Mouse (Mus musculus) urinary bladder, postnatal 4 days (tissue): ENCODE results near the gene Rbms1.

Source experiments
- DNase-seq, 2 experiments: peaks; one replicate each; pipeline ENCODE4 v3.0.0; 2021 to 2022; ENCODE audit warnings: low spot score in 2 of 2

The Rbms1 gene

DNA sequence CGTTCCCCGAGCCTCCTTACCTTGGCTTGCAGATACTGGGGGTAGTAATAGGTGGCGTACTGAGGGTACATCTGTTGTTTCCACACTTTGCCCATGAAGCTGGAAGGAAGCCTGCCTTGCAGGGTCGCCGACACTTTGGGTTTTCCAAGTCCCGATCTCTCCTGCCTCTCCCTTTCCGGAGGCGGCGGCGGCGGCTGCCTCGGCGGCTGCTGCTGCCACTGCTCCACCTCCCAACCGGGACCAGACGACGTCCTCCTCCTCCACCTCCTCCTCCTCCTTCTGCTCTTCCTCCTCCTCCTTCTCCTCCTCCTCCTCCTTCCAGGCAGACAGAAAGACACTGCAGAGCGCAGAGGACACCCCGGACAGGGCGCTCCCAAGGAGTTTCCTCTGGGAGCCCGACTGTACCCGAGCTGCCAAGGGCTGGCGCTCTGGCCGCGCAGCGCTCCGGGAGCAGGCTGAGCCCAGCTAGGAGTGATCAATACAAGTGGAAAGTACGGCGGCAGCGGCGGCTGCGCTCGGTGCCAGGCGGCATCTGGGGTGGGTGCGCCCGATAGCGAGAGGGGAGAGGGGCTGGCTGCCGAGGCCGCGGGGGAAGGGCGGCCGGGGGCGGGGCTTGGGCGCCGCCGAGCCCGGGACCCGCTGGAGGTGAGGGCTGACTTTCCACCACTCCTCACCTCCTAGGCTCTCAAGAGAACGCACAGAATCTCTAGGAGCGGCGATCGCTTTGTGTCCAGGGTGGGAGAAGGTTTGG lies at the start of gene Rbms1:
Gene Rbms1 (minus strand): TSS at position 522 of the 751 bp plus-strand sequence.
- DNase-seq: peak; percentile 69 to 73

DNA sequence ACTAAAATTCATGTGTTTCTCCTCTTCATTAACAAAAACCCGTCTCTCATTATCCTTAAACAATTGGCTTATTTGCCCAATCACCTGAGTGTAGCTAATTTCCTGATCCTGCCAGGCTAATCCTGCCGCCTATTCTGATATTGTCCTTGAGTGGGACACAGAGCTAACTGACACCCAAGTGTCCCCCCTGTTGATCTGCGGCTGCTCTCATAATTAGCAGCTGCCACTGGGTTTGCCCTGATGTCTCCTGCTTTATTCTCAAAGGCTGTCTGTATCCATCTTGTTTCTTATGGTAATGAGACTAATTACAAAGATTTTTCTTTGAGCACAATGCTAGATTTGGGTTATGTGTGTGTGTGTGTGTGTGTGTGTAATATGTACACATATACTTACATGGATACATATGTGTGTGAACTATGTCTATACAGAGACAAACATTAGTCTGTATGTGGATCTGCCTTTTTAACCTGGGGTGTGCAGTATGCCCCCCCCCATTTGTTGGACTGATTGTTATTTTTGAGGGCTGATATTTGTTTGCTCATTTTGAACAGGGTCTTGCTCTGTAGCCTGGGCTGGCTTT lies 49.3 kb upstream of the Rbms1 start:
- no peak for DNase-seq

DNA sequence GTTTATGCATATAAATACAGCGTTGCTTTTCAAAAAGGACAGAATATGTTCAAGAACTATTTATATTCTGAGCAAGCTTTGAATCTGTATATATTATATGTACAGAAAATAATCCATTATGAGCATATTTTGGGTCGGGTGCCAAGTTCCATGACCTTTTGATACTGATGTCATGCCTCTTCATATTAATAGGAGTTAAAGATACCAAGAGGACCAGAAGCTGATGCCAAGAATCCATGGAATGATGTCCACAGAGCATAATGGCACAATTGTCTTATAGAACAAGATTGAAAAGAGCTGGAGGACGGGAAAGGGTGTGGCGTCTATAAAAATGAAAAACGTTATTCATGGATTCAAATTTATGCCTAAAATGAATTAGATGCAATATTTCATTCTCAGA lies 23.3 kb upstream of the Rbms1 start:
- no peak for DNase-seq

DNA sequence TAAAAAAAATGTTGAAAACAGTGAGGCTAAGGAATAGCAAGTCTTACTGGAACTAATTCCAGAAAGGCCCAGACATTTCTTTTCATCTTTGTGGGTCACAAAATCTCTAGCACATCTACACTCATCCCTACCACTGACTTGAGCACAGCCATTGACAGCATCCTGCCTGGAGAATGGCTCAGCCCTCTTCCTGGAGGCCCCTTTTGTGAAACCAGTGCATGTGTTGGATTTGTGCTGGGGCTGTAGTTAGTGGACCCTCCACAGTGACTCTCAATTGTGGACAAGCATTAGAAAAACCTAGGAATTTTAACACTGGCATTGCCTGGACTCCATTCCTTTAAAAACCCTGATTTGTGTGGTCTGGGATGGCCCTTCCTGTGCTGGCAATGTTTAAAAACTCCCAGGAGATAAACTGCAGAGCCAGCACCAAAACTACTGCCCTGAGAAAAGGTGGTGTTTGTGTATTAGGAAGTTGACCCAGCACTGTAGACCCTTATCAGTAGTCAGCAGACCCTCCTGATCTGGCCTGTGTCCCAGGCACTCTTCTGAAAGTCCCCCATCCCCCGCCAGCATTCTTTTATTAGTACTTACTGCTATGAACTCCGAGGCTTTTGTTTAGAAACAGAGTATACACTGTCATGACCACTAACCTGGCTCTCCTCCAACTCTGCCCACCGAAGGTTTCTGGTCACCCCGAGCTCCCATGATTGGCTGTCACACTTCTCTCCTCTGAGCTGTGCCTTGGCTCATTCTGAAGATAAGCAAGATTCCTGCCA lies 15.7 kb upstream of the Rbms1 start:
- DNase-seq: no peak

DNA sequence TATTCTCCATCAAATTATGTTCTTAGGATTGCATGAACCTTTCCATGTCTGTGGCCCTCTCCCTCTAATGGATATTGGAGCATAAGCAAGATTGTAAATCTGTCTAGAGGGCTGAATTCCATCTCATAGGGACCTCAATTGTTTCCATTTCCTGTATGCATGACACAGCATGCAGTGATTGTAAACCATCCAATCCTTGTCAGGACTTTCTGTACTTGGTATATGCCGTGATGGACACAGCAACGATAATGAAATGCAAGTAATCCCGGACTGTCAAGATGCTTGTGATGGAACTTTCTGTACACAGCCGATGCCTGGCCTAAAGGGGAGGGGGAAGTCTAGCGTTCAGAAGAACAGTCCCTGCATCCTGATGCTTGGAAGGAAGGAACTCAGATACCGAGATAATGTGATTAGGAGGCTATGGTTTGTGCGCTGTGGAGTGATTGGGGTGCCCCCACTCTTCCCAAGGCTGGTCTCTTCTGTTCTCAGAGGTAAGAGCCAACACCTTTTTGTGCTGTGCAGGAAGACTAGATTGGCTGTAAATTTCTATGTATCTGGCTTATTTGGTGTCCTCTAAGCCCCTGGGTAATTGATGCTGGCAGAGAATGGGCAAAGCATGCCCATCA lies 9.3 kb upstream of the Rbms1 start:
- no peak for DNase-seq

DNA sequence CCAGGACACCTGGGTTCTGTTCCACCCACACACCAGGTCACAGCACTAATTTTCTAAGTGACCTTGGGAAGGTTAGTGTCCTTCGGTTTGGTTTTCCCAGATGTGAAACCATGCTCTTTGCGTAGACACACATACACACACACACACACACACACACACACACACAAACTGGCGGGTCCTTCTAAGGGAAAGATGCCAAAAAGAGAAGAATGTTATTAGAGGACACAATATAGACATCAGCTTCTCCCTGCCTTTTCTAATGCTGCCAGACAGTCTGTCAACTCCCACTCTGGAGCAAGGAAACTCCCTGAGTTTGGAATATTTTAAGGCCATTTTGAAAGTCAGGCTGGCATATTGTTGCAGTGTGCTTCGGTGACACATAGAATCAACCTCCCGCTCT lies 624 bp upstream of the Rbms1 start:
- DNase-seq: peak in 1 of 2 experiments; percentile 24

DNA sequence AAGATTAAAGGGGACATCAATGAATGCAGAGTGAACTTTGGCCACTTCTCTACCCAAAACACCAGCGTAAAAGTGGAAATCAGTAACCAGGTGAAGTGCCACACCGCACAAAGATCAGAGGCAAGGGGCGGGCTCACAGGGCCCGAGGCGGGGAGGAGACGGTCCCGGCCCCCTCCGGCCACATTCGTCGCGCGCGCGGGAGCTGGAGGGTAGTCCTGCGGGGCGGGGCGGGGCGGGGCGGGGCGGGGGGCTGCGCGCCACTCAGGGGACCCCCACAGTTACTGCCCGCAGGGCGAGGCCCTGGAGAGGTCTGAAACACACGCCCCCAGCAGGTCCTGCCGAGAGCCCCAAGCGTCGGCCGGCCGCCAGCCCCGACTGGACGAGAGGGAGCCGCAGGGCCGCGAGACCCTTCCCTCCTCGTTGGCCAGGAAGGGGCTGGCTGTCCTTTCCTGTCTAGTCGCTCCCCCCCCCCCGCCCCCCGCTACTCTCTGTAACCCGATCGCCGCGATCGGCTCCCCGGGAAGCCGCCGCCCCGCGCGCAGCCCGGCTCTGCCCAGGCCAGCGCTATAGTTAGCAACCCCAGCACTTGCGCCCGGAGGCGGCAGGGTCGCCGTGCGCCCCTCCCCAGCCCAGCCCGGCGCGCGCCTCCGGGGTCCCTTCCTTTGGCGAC lies 856 bp downstream of the Rbms1 start:
- DNase-seq: peak; percentile 63 to 68

DNA sequence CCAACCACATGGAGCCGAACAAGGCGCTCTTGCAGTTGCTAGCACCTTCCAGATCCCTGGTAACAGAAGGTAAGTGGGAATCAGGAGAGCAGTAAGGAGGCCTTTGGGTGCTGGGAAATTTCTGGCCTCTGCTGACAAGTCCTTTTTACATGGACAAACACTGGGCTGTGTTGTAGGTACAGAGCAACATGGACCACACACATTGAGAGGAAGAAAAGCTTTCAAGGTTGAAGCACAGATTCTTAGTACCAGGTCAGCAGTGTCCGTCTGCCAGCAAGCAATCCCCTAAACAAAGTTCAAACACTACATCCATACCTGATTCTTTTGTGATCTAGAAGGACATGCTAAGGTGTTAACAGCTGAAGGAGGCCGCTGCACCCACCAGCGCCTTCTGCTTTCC lies 1.7 kb downstream of the Rbms1 start:
- no peak for DNase-seq

DNA sequence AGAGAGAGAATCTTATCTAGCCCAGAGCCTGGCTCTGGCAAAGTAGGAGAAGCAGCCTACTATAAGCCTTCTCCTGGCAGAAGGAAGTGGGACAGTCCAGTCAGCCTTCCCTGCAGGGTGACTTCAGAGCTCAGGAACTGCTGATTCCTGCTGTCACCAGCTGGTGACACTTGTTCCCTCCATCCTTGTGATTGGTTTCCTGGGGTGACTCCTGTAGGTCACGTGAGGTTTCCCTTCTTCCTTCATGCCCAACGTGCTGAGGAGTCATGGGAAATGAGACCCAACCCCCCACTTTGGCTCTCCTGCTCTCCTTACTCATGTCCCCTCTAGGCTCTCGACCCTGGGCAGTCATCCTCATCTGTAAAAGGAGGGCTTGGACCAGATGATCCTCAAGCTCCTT lies 14.8 kb downstream of the Rbms1 start:
- DNase-seq: no peak

DNA sequence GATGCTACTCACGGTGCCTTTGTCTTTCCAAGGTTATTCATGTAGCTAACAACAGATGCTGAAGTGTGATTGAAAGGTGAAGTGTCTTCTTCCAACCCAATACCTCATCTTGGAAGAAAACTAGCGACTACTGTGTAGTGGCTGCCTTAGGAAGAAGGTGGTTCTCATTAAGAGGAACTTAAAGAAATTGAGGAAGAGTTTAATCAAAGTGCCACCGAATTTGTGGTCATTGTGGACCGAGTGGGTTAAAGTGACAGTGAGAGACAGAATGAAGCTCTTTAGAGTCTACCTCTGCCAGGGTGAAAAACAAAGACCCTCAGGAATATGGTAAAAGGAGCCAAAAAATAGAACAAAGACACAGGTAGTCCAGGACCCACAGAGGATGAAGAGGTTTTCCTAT lies 15.2 kb downstream of the Rbms1 start:
- no peak for DNase-seq

DNA sequence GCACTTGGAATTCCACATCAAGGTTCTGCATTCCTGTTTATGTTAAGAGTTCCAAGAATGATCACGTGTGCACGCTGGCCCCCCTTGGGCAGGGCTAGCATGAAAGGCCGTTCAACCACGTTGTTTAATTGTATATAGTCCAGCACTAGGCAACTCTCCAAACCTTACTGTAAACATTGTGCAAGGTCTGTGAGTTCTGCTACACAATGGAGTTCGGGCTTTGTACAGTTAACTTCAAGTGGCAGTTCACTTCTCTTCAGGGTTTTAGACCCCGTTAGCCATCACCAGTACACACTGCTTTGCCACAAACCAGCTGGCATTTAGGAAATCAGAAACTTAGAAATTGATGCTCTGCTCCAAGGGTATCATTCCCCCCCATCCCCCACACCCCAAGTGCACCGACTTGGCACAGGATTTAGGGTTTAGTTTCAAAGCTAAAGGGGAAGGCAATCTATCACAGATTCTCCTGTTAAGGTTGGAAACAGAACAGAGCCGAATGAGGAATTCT lies 22.5 kb downstream of the Rbms1 start:
- DNase-seq: peak in 1 of 2 experiments; percentile 23

DNA sequence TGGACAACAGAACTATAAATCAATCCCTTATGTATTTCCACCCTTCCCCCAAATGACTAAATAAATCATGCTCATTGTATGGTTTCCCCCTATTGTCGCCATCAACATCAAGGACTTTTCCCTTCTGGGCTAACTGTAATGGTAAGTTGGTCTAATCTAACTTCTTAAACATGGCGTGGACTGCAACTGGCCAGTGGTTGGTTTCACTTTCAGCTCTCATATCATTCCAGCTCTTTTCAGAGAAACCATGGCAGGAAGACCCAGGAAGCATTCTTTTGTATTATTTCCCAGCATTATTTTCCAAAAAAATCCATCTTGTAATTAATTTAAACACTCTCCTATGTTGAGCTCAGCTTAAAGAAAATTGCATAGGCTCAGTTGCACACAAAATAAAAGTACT lies 23.0 kb downstream of the Rbms1 start:
- no peak for DNase-seq

DNA sequence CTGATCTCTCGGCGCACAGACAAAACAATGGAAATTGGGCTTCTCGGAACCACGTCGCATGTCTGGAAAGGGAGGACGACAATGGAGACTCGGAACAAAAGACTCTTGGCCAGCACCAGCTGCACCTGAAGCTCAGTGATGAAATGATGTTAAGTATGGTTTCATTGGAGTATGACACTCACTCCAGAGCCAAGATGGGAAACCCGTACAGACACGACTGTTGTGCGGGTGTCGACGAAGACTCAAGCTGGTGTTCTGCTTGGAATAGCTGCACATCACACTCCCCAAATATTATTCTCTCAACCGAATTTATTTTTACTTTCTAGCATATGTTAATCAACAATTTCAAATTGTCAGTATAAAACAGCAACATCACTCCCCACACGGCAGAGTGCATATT lies 26.1 kb downstream of the Rbms1 start:
- DNase-seq: no peak

DNA sequence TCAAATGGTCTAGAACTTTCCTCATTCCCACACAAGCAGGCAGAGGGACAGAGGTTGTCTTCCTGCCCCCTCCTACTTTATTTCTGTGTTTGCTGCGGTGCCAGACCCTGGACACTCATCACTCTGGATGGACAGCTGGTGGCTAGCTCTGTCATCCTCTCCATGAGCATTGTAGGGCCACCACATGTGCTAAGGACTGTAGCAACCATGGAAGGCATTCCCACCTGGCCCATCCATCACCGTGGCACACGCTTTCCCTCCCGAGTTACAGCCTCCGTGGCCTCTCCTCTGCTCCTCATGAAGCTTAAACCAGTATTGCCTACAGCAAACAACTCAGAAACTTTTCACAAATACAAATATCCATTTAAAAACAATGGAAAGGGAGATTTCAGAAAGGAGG lies 34.0 kb downstream of the Rbms1 start:
- DNase-seq: no peak

DNA sequence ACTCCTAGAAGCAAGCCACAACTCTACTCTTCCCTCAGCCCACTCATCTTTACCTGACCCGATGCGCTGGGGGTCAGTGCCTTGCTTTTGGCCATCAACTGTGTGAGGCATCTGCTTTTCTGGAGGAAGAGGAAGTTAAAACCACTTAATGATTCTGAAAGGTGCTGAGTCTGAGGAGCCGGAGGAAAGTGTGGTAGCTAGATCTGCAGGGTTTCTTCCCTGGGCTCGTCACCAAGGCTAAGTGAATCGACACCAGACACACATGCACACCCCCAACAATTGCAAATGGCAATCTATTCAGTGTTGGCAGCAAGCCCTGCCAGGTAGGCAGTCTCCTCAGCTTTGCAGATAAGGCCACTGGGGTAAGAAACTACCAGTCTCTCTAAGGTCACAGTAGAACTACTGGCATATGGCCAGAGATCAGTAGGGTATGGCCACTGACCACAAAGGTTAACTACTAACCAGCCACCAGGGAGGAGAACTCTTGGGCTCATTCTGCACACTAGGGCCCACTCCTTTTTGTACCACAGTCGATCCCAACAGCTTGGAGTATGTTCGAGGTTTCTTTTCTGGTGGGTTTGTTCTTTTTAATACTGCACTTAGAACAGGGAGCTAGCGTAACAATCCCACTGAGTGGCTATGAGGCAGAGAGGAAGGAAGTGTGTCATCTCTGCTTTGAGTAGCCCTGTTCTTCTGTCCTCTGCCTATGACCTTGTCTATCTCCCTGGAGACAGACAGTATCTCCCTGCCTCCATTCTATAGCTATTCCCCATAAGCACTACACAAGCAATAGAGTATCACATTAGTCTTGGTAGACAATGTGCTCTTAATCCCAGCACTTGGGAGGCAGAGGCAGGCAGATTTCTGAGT lies 34.9 kb downstream of the Rbms1 start:
- DNase-seq: no peak

DNA sequence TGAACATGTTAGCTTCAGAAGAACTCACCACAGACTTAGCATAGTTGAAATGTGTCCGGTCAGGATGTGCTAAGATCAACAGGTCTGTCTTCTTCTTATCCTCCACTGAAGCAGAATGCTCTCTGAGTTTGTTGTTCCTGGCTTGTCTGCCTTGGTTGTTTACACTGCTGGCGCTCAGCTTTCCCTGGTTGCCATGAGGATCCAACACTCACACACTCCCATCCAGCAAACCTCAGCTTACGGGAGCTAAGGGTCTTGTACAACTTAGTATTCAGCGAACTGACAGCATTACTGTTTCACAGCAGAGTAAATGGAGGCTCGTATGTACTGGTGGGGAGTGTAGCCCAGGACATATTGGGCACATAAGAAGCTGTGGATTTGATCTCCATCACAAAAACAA lies 37.9 kb downstream of the Rbms1 start:
- DNase-seq: no peak

DNA sequence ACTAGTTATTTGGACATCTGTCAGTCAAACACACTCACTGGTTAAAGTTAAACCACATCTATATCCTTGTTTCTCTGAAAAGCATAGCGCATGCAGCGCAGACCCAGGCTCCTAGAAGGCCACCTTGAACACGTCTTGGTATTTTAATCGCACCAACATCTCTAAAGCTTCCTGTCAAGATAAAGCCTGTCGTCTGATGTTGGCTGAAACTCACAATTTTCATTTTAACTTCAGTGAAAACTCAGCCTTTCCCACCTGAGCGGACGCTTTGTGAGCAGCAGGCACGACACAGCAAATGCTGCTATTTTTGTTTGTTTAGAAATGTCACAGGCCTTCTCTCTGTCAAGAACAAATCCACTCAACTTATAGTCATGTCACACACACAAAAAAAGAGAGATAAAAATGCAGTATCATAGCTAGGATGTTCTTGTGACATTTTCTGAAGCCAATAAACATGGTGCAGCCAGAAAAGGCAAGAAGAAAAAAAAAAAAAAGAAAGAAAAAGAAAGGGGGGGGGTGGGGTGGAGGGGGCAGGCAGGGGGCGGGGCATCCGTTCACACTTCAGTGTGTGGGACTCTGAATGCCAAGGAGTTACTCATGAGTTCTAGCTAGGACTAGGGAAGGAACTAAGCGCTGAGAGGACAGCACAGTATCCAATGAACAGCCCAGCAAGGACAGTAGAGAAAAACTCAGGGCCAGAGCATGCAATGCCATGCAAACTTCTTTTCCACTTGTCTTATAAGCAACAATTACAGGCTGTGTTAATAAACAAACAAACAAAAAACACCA lies 39.0 kb downstream of the Rbms1 start:
- no peak for DNase-seq

DNA sequence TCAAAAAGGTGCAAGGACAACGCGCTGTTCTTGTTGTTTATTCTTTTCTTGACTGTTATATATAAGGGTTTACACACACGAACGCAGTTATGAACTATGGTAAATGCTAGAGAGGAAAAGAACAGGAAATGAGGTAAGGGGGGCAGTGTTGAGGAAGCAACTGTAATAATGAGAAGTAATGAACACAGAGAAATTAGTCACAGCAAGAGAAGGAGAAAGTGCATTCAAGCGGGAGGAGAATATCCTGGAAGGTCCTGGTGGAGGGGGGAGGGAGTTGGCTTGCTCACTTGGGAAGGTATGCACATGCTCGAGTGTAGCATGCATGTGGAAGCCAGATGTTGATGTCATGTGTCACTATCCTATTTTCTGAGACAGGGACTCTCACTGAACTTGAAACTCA lies 39.9 kb downstream of the Rbms1 start:
- DNase-seq: no peak

DNA sequence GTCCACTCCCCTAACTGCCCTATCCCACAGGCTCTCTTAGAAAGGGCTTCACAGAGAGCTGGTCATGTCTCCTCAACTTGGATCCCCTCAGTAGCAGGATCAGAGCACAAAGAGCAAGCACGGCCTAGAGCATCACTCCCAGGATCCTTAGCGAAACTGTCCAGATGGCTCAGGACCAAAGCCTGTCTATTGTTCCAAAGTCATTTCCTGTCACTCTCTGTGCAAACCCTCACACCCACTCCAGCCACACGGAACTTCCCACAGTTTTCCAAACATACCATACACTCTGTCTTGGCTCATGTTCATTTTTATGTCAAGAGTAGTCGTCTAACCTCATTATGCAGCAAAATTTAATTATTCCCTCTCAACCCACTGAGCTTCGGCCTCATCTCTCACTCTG lies 40.6 kb downstream of the Rbms1 start:
- DNase-seq: no peak

DNA sequence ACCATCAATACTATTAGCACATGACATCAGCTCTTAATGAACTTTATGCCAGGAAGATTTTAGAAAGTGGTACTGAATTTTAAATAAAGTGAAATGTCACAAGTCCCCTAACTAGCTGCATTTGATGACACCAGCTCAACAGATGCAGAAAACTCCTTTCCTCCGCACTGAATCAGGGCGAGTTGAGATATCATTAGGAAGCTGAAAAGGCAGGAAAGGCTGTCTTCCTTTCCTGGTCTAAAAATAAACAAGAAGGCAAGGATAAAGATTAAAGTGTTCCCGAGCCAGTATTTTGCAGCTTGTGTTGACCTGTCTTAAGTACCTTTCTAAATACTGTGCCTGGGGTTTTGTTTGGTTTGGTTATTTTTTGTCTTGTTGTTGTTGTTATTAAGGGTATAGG lies 42.9 kb downstream of the Rbms1 start:
- DNase-seq: no peak
